Mouse (Mus musculus): ENCODE data around the gene Lmna. TPM values are rescaled to one million over a fixed set of nuclear protein-coding genes. Genes with fewer than 3 reads are reported as not detected.

The Lmna gene
- total and polyA plus RNA-seq, 2 experiments from 2014 or later, result 59.7 to 61.1 TPM

DNA sequence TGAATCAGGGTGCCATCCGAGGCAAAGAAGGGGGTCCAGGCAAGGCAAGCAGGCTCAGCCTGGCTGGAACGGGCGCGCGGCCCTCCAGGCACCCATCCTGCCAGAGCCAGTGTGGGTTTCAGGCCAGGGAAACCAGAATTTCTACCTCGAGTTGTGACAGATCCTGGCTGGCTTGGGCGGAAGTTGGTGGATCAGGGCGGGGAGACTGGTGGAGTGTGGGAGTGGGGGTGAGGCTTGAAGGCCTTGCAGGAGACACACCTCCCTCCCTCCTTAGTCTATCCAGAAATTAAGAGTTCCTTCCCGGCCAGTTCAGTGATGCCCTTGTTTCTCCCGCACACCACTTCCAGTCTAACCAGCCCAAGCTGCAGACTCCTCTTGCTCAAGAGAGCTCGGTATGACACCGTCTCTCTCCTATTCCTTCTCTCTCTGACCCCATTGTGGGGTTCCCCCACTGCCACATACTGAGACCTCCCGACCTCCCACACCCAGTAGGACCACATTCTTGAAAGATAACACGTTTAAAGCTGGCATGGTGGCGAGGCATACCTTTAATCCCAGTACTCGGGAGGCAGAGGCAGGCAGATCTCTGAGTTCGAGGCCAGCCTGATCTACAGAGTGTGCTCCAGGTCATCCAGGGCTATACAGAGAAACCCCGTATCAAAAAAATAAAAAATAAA, 54.0 kb downstream of the Lmna start:
- TF ChIP-seq CTCF (IDR thresholded peaks at IDR 0.05; ENCODE audit: low read depth), result no peak
- H3K9ac ChIP-seq (replicated peaks; ENCODE audit: low read length), result no peak overlapping the region
- peaks cover 10% of the 10 kb centered on the region; the same call in 1 of the 2 replicates for H3K36me3 ChIP-seq (ENCODE audit: insufficient read depth, low read length)
- H3K4me3 ChIP-seq (ENCODE audit: low read length), result no peak overlapping the region
- no peak for ATAC-seq
- H3K9me3 ChIP-seq (ENCODE audit: low read length), result no peaks in the 10 kb centered on the region
- H3K4me1 ChIP-seq (ENCODE audit: insufficient read depth, low read length), result peaks cover 13% of the 10 kb centered on the region
- H3K27me3 ChIP-seq (ENCODE audit: insufficient read depth, low read length), result no peaks in the 10 kb centered on the region
- 79% methylated on average over 18 of the region's 18 CpGs for WGBS
- no peak for DNase-seq (ENCODE audit: low spot score)
- H3K4me2 ChIP-seq (ENCODE audit: low read depth, low read length), result no peak overlapping the region
- no peak overlapping the region for H3K27ac ChIP-seq

GRCm38 (mm10) chr3:88454762-88455587, 54.8 kb downstream of the Lmna start:
- no peak for TF ChIP-seq CTCF (IDR thresholded peaks at IDR 0.05; ENCODE audit: low read depth)
- ATAC-seq (no peak), DNase-seq (ENCODE audit: low spot score) (no peak)
- Histone ChIP-seq H3K27ac (no peak overlapping the region), H3K36me3 (ENCODE audit: insufficient read depth, low read length) (peaks cover 10% of the 10 kb centered on the region; the same call in 1 of the 2 replicates), H3K9ac (replicated peaks; ENCODE audit: low read length) (no peak overlapping the region), H3K4me3 (ENCODE audit: low read length) (no peak overlapping the region), H3K27me3 (ENCODE audit: insufficient read depth, low read length) (no peaks in the 10 kb centered on the region), H3K9me3 (ENCODE audit: low read length) (no peaks in the 10 kb centered on the region), H3K4me2 (ENCODE audit: low read depth, low read length) (no peak overlapping the region), H3K4me1 (ENCODE audit: insufficient read depth, low read length) (peaks cover 13% of the 10 kb centered on the region)
- 68% methylated on average over 9 of the region's 9 CpGs for WGBS

- ATAC-seq (no peak), DNase-seq (ENCODE audit: low spot score) (no peak)
- no peak for TF ChIP-seq CTCF (IDR thresholded peaks at IDR 0.05; ENCODE audit: low read depth)
- WGBS, result 71% methylated on average over 8 of the region's 8 CpGs
- Histone ChIP-seq H3K4me1 (ENCODE audit: insufficient read depth, low read length) (peaks cover 13% of the 10 kb centered on the region), H3K9me3 (ENCODE audit: low read length) (no peaks in the 10 kb centered on the region), H3K4me2 (ENCODE audit: low read depth, low read length) (no peak overlapping the region), H3K4me3 (ENCODE audit: low read length) (no peak overlapping the region), H3K36me3 (ENCODE audit: insufficient read depth, low read length) (peaks cover 10% of the 10 kb centered on the region; the same call in 1 of the 2 replicates), H3K27ac (no peak overlapping the region), H3K9ac (replicated peaks; ENCODE audit: low read length) (no peak overlapping the region), H3K27me3 (ENCODE audit: insufficient read depth, low read length) (no peaks in the 10 kb centered on the region)
Observed at GRCm38 (mm10) chr3:88453986-88454385, 55.8 kb downstream of the Lmna start.

- H3K36me3 ChIP-seq (ENCODE audit: insufficient read depth, low read length), result peaks cover 10% of the 10 kb centered on the region; the same call in 1 of the 2 replicates
- H3K9ac ChIP-seq (replicated peaks; ENCODE audit: low read length), result no peak overlapping the region
- ATAC-seq (no peak), DNase-seq (ENCODE audit: low spot score) (no peak)
- 59% methylated on average over 8 of the region's 8 CpGs for WGBS
- H3K4me1 ChIP-seq (ENCODE audit: insufficient read depth, low read length), result peaks cover 13% of the 10 kb centered on the region
- no peak overlapping the region for H3K4me3 ChIP-seq (ENCODE audit: low read length)
- H3K27me3 ChIP-seq (ENCODE audit: insufficient read depth, low read length), result no peaks in the 10 kb centered on the region
- no peak overlapping the region for H3K27ac ChIP-seq
- H3K9me3 ChIP-seq (ENCODE audit: low read length), result no peaks in the 10 kb centered on the region
- H3K4me2 ChIP-seq (ENCODE audit: low read depth, low read length), result no peak overlapping the region
- no peak for TF ChIP-seq CTCF (IDR thresholded peaks at IDR 0.05; ENCODE audit: low read depth)
Observed at GRCm38 (mm10) chr3:88453369-88453768, 56.4 kb downstream of the Lmna start.

DNA sequence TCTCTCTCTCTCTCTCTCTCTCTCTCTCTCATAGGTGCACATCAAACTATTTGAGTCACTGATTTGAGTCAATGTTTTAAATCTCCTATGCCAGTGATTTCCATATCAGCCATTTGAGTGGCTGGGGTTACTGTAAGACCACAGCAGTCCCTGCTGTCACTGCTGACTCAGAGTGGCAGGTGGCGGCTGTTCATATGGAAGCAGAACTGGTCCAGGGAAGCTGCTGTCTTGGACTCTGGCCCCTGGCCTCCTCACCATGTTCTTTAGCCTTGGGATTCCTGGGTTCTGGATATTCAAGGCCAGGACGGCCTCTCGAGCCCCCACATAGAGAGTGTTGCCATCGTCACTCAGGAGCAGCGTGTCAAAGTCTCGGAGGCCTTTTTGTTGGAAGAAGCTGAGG, 57.0 kb downstream of the Lmna start:
- no peak for TF ChIP-seq CTCF (IDR thresholded peaks at IDR 0.05; ENCODE audit: low read depth)
- Histone ChIP-seq H3K27ac (no peak overlapping the region), H3K36me3 (ENCODE audit: insufficient read depth, low read length) (peaks cover 10% of the 10 kb centered on the region; the same call in 1 of the 2 replicates), H3K9me3 (ENCODE audit: low read length) (no peaks in the 10 kb centered on the region), H3K9ac (replicated peaks; ENCODE audit: low read length) (no peak overlapping the region), H3K4me3 (ENCODE audit: low read length) (no peak overlapping the region), H3K4me2 (ENCODE audit: low read depth, low read length) (no peak overlapping the region), H3K4me1 (ENCODE audit: insufficient read depth, low read length) (peaks cover 13% of the 10 kb centered on the region), H3K27me3 (ENCODE audit: insufficient read depth, low read length) (no peaks in the 10 kb centered on the region)
- ATAC-seq (no peak), DNase-seq (ENCODE audit: low spot score) (no peak)
- WGBS, result 54% methylated on average over 6 of the region's 6 CpGs

DNA sequence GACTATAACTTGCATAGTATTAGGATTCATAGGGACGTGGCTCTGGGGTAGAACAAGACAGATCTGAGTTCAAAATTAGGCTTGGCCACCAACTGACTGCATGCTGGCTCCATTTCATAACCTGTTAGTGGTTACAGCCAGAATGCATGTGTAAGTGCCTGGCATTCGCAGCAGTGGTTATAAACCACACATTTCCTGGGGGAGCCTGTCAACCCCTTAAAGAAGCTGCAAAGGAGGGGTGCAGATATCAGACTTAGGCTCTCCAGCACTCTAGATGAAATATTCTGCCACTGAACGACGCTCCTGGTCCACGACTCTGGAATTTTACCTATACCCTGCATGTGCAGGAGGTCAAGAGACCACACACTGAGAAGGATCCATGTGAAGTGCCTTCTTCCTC, 57.5 kb downstream of the Lmna start:
- H3K4me3 ChIP-seq (ENCODE audit: low read length), result no peak overlapping the region
- H3K27ac ChIP-seq, result no peak overlapping the region
- H3K36me3 ChIP-seq (ENCODE audit: insufficient read depth, low read length), result peaks cover 10% of the 10 kb centered on the region; the same call in 1 of the 2 replicates
- WGBS, result 77% methylated on average over 5 of the region's 5 CpGs
- H3K9me3 ChIP-seq (ENCODE audit: low read length), result no peaks in the 10 kb centered on the region
- no peak overlapping the region for H3K9ac ChIP-seq (replicated peaks; ENCODE audit: low read length)
- no peaks in the 10 kb centered on the region for H3K27me3 ChIP-seq (ENCODE audit: insufficient read depth, low read length)
- H3K4me1 ChIP-seq (ENCODE audit: insufficient read depth, low read length), result peaks cover 10% of the 10 kb centered on the region
- DNase-seq (ENCODE audit: low spot score), result no peak
- TF ChIP-seq CTCF (IDR thresholded peaks at IDR 0.05; ENCODE audit: low read depth), result no peak
- ATAC-seq, result no peak
- H3K4me2 ChIP-seq (ENCODE audit: low read depth, low read length), result no peak overlapping the region

All from hindbrain, postnatal 0 days (tissue).